Mouse (Mus musculus) neutrophil, adult 5-6 weeks (primary cell): ENCODE measurements around the gene Usp28. TPM values are rescaled to one million over a fixed set of nuclear protein-coding genes. Genes with fewer than 3 reads are reported as not detected.

Experiments used
- ATAC-seq: fragments of 151-379, 151-347 bp; 2 replicates; pipeline ENCODE4 v1.8.0; 2017; ENCODE audit warnings: mild to moderate bottlenecking, moderate TSS enrichment; ENCODE audit not compliant: insufficient number of reproducible peaks, poor library complexity, low FRiP score, severe bottlenecking; ENCODE audit errors: extremely low read depth
- total RNA-seq: library from RNA; stranded (forward); fragments of 200-1000 nt; gene quantifications from 2 replicates; pipeline ENCODE4 v1.2.3, GENCODE M21; 2017

The Usp28 gene
- total RNA-seq, 1 experiment from 2014 or later = 21.6 TPM

GRCm38 (mm10) chr9:48999256-48999655, 14.1 kb downstream of the Usp28 start:
- no peak for ATAC-seq

DNA sequence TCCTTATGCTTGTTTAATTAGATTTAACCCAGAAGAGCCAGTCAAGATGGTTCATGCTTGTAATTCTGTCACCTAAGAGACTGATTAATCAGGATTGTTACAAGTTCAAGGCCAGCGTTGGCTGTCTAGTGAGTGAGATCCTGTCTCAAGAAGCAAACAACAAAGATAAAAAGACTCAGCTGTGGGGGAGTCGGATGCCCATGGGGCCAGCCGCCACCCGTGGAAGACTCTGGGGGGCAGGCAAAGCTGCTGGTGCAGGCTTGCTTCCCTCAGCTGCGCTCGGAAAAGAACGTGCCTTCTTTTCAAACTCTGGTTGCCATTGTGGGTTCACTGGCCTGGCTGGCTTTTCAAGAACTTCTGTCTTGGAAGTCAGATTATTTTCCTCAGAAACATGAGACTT, 30.6 kb downstream of the Usp28 start:
- ATAC-seq = no peak

DNA sequence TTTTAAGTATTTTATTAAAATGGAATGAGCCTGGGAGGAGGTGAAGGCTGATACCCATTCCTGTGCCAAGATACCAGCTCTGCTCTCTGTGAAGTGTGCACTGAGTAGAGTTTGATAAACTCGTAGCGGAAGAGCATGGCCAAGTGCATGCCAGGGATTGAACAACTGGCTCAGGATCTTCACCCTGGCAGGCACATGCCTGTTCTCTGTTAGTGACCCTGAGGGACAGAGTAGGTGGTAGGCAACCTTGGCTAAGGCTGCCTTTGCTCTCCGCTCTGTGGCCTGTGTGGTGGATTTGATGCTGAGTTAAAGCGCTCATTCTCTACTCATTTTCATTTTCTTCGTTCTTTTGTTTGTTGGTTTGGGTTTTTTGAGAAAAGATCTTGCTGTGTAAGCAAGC, 36.1 kb downstream of the Usp28 start:
- no peak for ATAC-seq

DNA sequence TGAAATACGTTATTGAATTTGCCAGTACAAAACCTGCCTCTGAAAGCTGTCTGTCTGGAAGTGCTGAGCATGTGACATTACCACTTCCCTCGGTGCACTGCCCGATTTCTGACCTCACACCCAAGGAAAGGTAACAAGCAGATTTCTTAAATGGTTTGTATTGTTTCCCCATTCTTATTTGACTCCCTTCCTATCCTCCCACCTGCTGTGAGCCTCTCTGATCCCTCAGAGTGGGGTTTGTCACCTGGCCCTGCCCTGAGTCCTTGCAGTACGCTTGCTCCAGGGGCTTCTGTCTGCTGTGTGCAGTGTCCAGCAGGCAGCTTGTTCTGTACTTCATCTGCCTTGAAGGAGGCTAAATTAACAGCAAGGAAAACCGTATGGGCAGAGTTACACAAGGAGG, 38.8 kb downstream of the Usp28 start:
- ATAC-seq = no peak

DNA sequence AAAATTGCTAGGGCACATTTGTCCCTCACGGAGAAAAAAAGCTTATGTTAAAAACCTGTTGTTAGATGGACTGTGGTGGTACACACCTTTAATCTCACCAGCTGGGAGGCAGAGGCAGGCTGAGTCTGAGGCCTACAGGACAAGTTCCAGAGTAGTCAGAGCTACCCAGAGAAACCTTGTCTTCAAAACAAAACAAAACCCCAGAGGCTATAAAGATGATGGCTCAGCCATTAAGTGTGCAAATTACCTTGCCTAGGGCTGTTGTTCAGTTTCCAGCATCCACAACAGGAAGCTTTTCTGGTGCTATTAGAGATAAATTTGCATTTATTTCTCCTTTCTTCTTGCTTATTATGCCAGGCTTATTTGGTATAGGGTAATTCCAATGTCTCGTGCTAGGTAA, 39.4 kb downstream of the Usp28 start:
- ATAC-seq = no peak

GRCm38 (mm10) chr9:49034764-49035163, 49.6 kb downstream of the Usp28 start:
- no peak for ATAC-seq

DNA sequence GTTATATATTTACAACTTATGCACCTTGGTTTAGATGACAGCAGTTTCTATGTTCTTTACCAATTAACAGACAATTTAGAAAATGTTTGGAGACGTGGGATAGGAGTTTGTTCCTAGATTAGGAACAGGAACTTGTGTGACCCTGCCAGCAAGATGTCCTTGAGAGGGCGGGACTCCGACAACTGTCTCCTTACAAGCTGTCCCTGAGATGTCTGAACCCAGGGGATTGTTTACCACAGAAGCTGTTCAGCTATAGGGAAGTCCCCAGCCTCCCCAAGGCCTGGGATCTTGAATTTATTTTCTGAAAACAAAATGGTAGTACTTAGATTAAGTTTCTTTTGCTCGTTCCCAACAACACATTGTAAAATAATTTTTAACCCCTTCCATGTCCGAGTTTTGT, 65.7 kb downstream of the Usp28 start:
- ATAC-seq = no peak

DNA sequence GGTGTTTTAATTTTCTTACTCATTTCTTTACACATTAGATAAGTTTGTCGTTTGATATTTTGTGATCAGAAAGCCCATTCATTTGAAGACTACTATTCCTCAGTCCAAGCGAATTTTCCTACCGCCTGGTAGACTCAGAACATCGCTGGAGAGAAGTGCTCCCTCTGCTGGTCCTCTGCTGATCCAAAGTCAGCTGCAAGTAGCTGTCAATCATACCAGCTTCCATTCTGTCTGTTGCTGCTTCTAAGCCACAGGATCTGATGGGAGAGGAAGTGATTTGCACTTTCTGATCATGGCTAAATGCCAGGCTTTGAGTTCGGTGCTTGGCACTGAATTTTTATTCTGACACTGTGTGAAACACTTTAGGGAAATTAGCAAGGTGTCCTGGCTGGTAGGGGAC, 66.2 kb downstream of the Usp28 start:
- ATAC-seq = peak; percentile 39; the same call in 1 of the 2 replicates

GRCm38 (mm10) chr9:49054028-49054427, 68.9 kb downstream of the Usp28 start:
- no peak for ATAC-seq

GRCm38 (mm10) chr9:49055333-49056205, 70.4 kb downstream of the Usp28 start, which contains the start of gene Zw10:
TSS of gene Zw10 (plus strand) at chr9:49055613.
- peak; percentile 98 for ATAC-seq

GRCm38 (mm10) chr9:49076847-49077246, 91.7 kb downstream of the Usp28 start:
- ATAC-seq = no peak

DNA sequence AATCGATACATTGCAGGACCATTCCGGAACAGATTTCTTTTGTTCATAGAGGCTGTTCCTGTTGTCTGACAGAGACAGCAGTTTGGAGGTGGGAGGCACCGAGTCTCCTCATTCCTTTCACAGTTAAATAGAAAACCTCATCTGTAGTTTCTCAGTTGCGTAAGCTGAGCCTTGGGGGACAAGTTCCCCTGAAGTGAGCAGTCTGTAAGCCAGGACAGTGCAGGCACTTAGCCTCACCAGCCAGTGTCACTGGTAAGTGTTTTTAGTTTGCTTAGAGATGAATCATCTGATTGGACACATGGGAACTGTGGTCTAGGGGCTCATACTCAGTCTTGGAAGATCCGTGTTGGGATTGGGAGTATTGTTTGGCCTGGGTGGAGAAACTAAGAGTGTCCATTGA, 95.9 kb downstream of the Usp28 start, which contains the start of gene Tmprss5:
TSS of gene Tmprss5 (plus strand) at position 154 of the 400 bp plus-strand sequence.
- no peak for ATAC-seq

GRCm38 (mm10) chr9:49081561-49081960, 96.4 kb downstream of the Usp28 start:
- no peak for ATAC-seq

- ATAC-seq = no peak
Measured at GRCm38 (mm10) chr9:49087317-49087716, 102.1 kb downstream of the Usp28 start.

Other genes with a start within 250 kb of the Usp28 start
- 4.5 and 6.5 TPM in 2 replicates for gene Zbtb16, start 149.2 kb upstream of the Usp28 start, total RNA-seq
- gene Htr3a, start 74.3 kb upstream of the Usp28 start, total RNA-seq = not detected in 2 replicates
- gene Htr3b, start 20.4 kb upstream of the Usp28 start, total RNA-seq = not detected in 2 replicates
- gene Zw10, start 70.2 kb downstream of the Usp28 start, total RNA-seq = 28.9 and 30.6 TPM in 2 replicates
- gene Tmprss5, start 95.9 kb downstream of the Usp28 start, total RNA-seq = not detected in 2 replicates